Mouse (Mus musculus) stomach, embryonic 16.5 days (tissue): Measurements from ENCODE around the gene Gm11037. TPM values are rescaled to one million over a fixed set of nuclear protein-coding genes. Genes with fewer than 3 reads are reported as not detected.
"Not testable (repeated sequence)": the region's sequence is repeated elsewhere in the genome, so short reads cannot be mapped to it uniquely, and the experiment has no call there.

Experiments used
- ATAC-seq: fragments of 200-750 bp; cut with Nextera tagmentation; 2 replicates; pipeline ENCODE4 v1.8.0; 2017; ENCODE audit warnings: moderate number of reproducible peaks, moderate TSS enrichment; ENCODE audit not compliant: insufficient read depth, low FRiP score
- H3K27ac ChIP-seq: fragments of 300-500 bp; sonication (generic); 2 replicates; pipeline ENCODE4 v1.5.1; 2014; ENCODE audit warnings: low read length
- H3K27me3 ChIP-seq: fragments of 300-500 bp; sonication (generic); 2 replicates; pipeline ENCODE4 v1.6.1; 2014; ENCODE audit warnings: low read length, control low read depth, mixed read lengths; ENCODE audit not compliant: control insufficient read depth, insufficient read depth
- H3K36me3 ChIP-seq: fragments of 300-500 bp; sonication (generic); 2 replicates; pipeline ENCODE4 v1.6.1; 2014; ENCODE audit warnings: low read length; ENCODE audit not compliant: control insufficient read depth, insufficient read depth
- H3K4me1 ChIP-seq: fragments of 300-500 bp; sonication (generic); 2 replicates; pipeline ENCODE4 v1.6.1; 2014; ENCODE audit warnings: low read length, control low read depth, mixed read lengths; ENCODE audit not compliant: control insufficient read depth, insufficient read depth
- H3K4me2 ChIP-seq: fragments of 300-500 bp; sonication (generic); 2 replicates; pipeline ENCODE4 v1.6.1; 2014; ENCODE audit warnings: low read depth, low read length, mixed read lengths
- H3K4me3 ChIP-seq: fragments of 300-500 bp; sonication (generic); replicated peaks from 2 replicates; pipeline ENCODE4 v1.5.1; 2014; ENCODE audit warnings: mild to moderate bottlenecking, low read length
- H3K9ac ChIP-seq: fragments of 300-500 bp; sonication (generic); 2 replicates; pipeline ENCODE4 v1.6.1; 2014; ENCODE audit warnings: low read length
- H3K9me3 ChIP-seq: fragments of 300-500 bp; sonication (generic); replicated peaks from 2 replicates; pipeline ENCODE4 v1.6.1; 2016; ENCODE audit warnings: low read length, control low read depth; ENCODE audit not compliant: control insufficient read depth
- WGBS: fragments of 180-500 bp; shearing (Covaris S2); extraction: QIAGEN DNeasy Blood & Tissue Kit; methylation state at CpG from one replicate; pipeline ENCODE4 v1.1.7; 2014; 5-methylcytosine and 5-hydroxymethylcytosine counted together
- polyA plus RNA-seq: library from polyadenylated mRNA; unstranded; fragments of >200 nt; fragmentation: Nextera tagmentation; extraction: Ambion mirVana; gene quantifications from 2 replicates; pipeline ENCODE4 v1.2.1, GENCODE M21; 2015

Gene Gm11037
- polyA plus RNA-seq, 1 experiment from 2014 or later, result not detected

- H3K27me3 ChIP-seq, result no peaks in the 10 kb centered on the region
- no peak overlapping the region for H3K4me3 ChIP-seq
- ATAC-seq, result no peak
- H3K4me2 ChIP-seq, result peak overlapping the region; percentile 44
- no peaks in the 10 kb centered on the region for H3K9me3 ChIP-seq
- WGBS, result 70% methylated on average over 4 of the region's 4 CpGs
- no peak overlapping the region for H3K9ac ChIP-seq
- H3K4me1 ChIP-seq, result peaks cover 9% of the 10 kb centered on the region
- peak overlapping the region; percentile 94 for H3K27ac ChIP-seq
- H3K36me3 ChIP-seq, result no peaks in the 10 kb centered on the region
Observed at GRCm38 (mm10) chr2:131097087-131097486, 36.2 kb upstream of the Gm11037 start.

- ATAC-seq, result no peak
- no peaks in the 10 kb centered on the region for H3K27me3 ChIP-seq
- no peak overlapping the region for H3K4me3 ChIP-seq
- no peaks in the 10 kb centered on the region for H3K36me3 ChIP-seq
- no peaks in the 10 kb centered on the region; the same call in none of the 2 replicates for H3K4me1 ChIP-seq
- H3K4me2 ChIP-seq, result no peak overlapping the region
- WGBS, result 52% methylated on average over 3 of the region's 3 CpGs
- H3K9ac ChIP-seq, result no peak overlapping the region
- no peaks in the 10 kb centered on the region for H3K9me3 ChIP-seq
- no peak overlapping the region for H3K27ac ChIP-seq
Observed at GRCm38 (mm10) chr2:131101530-131101929, 31.8 kb upstream of the Gm11037 start.

- Histone ChIP-seq H3K9ac (no peak overlapping the region), H3K9me3 (no peaks in the 10 kb centered on the region), H3K27ac (no peak overlapping the region), H3K4me1 (no peaks in the 10 kb centered on the region), H3K27me3 (no peaks in the 10 kb centered on the region), H3K4me2 (no peak overlapping the region), H3K36me3 (no peaks in the 10 kb centered on the region), H3K4me3 (no peak overlapping the region)
- peak; percentile 64; the same call in 1 of the 2 replicates for ATAC-seq
- WGBS, result 79% methylated on average over 4 of the region's 4 CpGs
Observed at GRCm38 (mm10) chr2:131104021-131104420, 29.3 kb upstream of the Gm11037 start.

GRCm38 (mm10) chr2:131105061-131105460 lies 28.2 kb upstream of the Gm11037 start:
- WGBS, result 66% methylated on average over 4 of the region's 4 CpGs
- ATAC-seq, H3K36me3 ChIP-seq, H3K4me1 ChIP-seq, H3K4me2 ChIP-seq, H3K27ac ChIP-seq, H3K4me3 ChIP-seq, H3K9ac ChIP-seq, H3K9me3 ChIP-seq, H3K27me3 ChIP-seq: not testable (repeated sequence)

GRCm38 (mm10) chr2:131105989-131106388 lies 27.3 kb upstream of the Gm11037 start:
- Histone ChIP-seq H3K4me3 (no peak overlapping the region), H3K27ac (no peak overlapping the region), H3K9ac (no peak overlapping the region), H3K36me3 (no peaks in the 10 kb centered on the region), H3K9me3 (no peaks in the 10 kb centered on the region), H3K4me1 (no peaks in the 10 kb centered on the region), H3K27me3 (no peaks in the 10 kb centered on the region), H3K4me2 (no peak overlapping the region)
- no peak for ATAC-seq
- 79% methylated on average over 5 of the region's 5 CpGs for WGBS

GRCm38 (mm10) chr2:131118968-131119574 lies 14.2 kb upstream of the Gm11037 start:
- H3K9ac ChIP-seq, result no peak overlapping the region
- H3K27ac ChIP-seq, result no peak overlapping the region
- H3K4me1 ChIP-seq, result peaks cover 3% of the 10 kb centered on the region; the same call in 1 of the 2 replicates
- H3K9me3 ChIP-seq, result no peaks in the 10 kb centered on the region
- H3K27me3 ChIP-seq, result no peaks in the 10 kb centered on the region
- peak; percentile 95 for ATAC-seq
- no peak overlapping the region for H3K4me3 ChIP-seq
- H3K4me2 ChIP-seq, result no peak overlapping the region
- WGBS, result 50% methylated on average over 2 of the region's 2 CpGs
- no peaks in the 10 kb centered on the region for H3K36me3 ChIP-seq

- no peak overlapping the region for H3K4me3 ChIP-seq
- H3K27me3 ChIP-seq, result no peaks in the 10 kb centered on the region
- ATAC-seq, result no peak
- H3K36me3 ChIP-seq, result no peaks in the 10 kb centered on the region
- no peak overlapping the region for H3K4me2 ChIP-seq
- WGBS, result 59% methylated on average over 3 of the region's 3 CpGs
- H3K9me3 ChIP-seq, result no peaks in the 10 kb centered on the region
- H3K4me1 ChIP-seq, result peaks cover 19% of the 10 kb centered on the region
- H3K27ac ChIP-seq, result peak overlapping the region; percentile 38
- no peak overlapping the region for H3K9ac ChIP-seq
Observed at GRCm38 (mm10) chr2:131124166-131124565, 9.1 kb upstream of the Gm11037 start.

GRCm38 (mm10) chr2:131125157-131125963 lies 7.9 kb upstream of the Gm11037 start:
- Histone ChIP-seq H3K4me1 (peaks cover 25% of the 10 kb centered on the region), H3K9ac (no peak overlapping the region), H3K36me3 (no peaks in the 10 kb centered on the region), H3K4me2 (no peak overlapping the region), H3K9me3 (no peaks in the 10 kb centered on the region), H3K4me3 (no peak overlapping the region), H3K27me3 (no peaks in the 10 kb centered on the region), H3K27ac (no peak overlapping the region)
- ATAC-seq, result no peak
- 91% methylated on average over 9 of the region's 9 CpGs for WGBS
